Mouse (Mus musculus): Measurements from ENCODE around the gene Cacna1a.

- no peak for TF ChIP-seq CTCF (IDR thresholded peaks at IDR 0.05; ENCODE audit: extremely low read depth, insufficient read depth, low read length)
- no peak for TF ChIP-seq POLR2A (IDR thresholded peaks at IDR 0.05; ENCODE audit: extremely low read depth, insufficient read depth, low read length)
Measured at GRCm38 (mm10) chr8:84381676-84382075, 6.6 kb upstream of the Cacna1a start.

Data from cortical plate, adult 2 months (tissue).